Mouse (Mus musculus): Measurements from ENCODE around the gene Bnip3. TPM values are rescaled to one million over a fixed set of nuclear protein-coding genes. Genes with fewer than 3 reads are reported as not detected.
A peak's percentile ranks its signal among the peaks of the same experiment; 100 is the strongest.

Bnip3 gene
- polyA plus RNA-seq, 1 experiment, result not detected

DNA sequence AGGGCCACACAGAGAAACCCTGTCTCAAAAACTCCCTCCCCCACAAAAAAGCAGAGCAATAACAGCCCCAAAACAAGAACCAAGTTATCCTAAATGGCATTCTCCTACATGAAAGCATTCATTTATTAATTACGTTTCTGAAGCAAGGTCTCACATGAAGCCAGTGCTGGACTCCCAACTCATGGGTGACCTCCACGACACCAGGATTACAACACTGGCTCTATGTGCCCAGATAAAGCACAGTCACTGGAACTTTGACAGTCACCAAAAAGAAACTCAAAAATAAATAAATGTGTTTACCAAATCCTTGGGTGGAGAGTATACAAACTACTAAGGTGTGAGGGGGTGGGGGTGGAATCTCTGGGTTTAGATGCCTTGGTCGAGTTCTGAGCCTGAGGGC, 4.3 kb upstream of the Bnip3 start:
- WGBS, result 89% methylated on average over 3 of the region's 3 CpGs
- 0 out of 2 replicates have a peak, but pooled peaks cover 3% of the 10 kb centered on the region for H3K4me1 ChIP-seq (ENCODE audit: control insufficient read depth, insufficient read depth, low read length)
- no peak overlapping the region for H3K27ac ChIP-seq (ENCODE audit: insufficient read depth, low read depth, low read length)
- TF ChIP-seq POLR2A (IDR thresholded peaks at IDR 0.05; ENCODE audit: insufficient read depth, low read depth, low read length) (no peak), CTCF (IDR thresholded peaks at IDR 0.05; ENCODE audit: insufficient read depth, low read depth, low read length) (no peak)
- H3K4me3 ChIP-seq (ENCODE audit: insufficient read depth, low read depth, low read length), result no peak overlapping the region

DNA sequence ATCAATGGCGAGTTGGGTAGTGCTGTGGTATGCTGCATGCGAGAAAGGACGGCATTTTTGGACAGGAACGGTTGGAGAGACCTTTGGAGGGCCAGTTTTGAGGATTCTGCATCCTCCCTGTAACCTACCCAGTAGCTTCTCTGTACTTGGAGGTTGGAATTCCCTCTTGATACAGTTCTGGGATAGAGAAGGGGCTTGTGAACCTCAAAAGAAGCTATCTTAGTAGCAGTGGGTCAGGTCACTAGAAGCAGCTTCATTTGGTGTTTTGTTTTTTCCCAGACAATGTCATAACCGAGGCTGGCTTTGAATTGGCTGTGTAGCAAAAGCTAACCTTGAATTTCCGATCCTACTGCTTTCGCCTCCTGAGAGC, 859 bp upstream of the Bnip3 start:
- H3K27ac ChIP-seq (ENCODE audit: insufficient read depth, low read depth, low read length), result no peak overlapping the region
- TF ChIP-seq POLR2A (IDR thresholded peaks at IDR 0.05; ENCODE audit: insufficient read depth, low read depth, low read length), result no peak
- no peak for TF ChIP-seq CTCF (IDR thresholded peaks at IDR 0.05; ENCODE audit: insufficient read depth, low read depth, low read length)
- peak overlapping the region; percentile 95 for H3K4me3 ChIP-seq (ENCODE audit: insufficient read depth, low read depth, low read length)
- WGBS, result 27% methylated on average over 7 of the region's 7 CpGs
- peaks cover 14% of the 10 kb centered on the region for H3K4me1 ChIP-seq (ENCODE audit: control insufficient read depth, insufficient read depth, low read length)

DNA sequence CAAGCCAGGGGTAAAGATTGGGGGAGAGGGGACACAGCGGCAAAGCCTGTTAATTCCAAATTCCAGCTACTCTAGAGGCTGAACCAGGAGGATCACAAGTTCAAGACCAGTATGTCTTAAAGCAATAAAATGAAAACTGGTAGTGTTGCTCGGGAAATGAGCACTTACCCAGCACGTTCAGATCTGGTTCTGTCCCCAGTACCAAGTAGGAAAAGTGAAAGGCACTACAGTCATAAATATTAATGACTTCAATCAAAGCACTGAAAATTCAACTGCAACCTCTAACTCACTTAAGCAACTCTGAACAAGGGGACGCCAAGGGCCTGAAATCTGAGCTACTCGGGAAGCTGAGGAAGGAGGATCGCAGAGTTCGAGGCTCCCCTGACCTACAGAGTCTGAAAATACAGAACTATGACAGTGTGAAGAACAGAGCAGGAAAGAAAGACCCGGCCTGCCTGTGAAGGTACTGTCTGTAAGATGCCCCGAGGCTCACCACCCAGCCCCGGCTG, 497 bp downstream of the Bnip3 start:
- 13% methylated on average over 10 of the region's 10 CpGs for WGBS
- no peak for TF ChIP-seq POLR2A (IDR thresholded peaks at IDR 0.05; ENCODE audit: insufficient read depth, low read depth, low read length)
- TF ChIP-seq CTCF (IDR thresholded peaks at IDR 0.05; ENCODE audit: insufficient read depth, low read depth, low read length), result no peak
- peak overlapping the region; percentile 95 for H3K4me3 ChIP-seq (ENCODE audit: insufficient read depth, low read depth, low read length)
- peak overlapping the region; percentile 67; the same call in 1 of the 2 replicates for H3K27ac ChIP-seq (ENCODE audit: insufficient read depth, low read depth, low read length)
- peaks cover 14% of the 10 kb centered on the region for H3K4me1 ChIP-seq (ENCODE audit: control insufficient read depth, insufficient read depth, low read length)

DNA sequence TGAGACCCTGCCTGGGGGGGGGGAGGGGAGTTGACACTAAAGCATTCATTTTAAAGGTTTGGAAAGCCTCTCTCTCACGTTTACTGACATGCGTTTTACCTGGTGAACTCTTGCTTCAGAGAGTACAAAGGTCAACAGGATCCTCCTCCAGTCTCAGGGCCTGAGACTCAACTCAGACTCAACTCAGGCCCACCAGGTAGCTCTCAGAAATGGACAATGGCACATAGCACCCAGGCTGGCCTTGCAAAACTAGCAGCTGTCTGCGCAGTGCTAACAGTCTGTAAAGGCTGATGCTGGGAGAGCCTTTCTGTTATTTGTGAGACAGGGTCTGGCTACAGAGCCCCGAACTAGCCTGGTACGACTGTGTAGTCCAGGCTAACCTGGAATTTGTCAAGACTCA, 1.3 kb downstream of the Bnip3 start:
- H3K27ac ChIP-seq (ENCODE audit: insufficient read depth, low read depth, low read length), result no peak overlapping the region
- no peak overlapping the region for H3K4me3 ChIP-seq (ENCODE audit: insufficient read depth, low read depth, low read length)
- H3K4me1 ChIP-seq (ENCODE audit: control insufficient read depth, insufficient read depth, low read length), result peaks cover 14% of the 10 kb centered on the region
- TF ChIP-seq POLR2A (IDR thresholded peaks at IDR 0.05; ENCODE audit: insufficient read depth, low read depth, low read length) (no peak), CTCF (IDR thresholded peaks at IDR 0.05; ENCODE audit: insufficient read depth, low read depth, low read length) (no peak)
- WGBS, result 90% methylated on average over 5 of the region's 5 CpGs

DNA sequence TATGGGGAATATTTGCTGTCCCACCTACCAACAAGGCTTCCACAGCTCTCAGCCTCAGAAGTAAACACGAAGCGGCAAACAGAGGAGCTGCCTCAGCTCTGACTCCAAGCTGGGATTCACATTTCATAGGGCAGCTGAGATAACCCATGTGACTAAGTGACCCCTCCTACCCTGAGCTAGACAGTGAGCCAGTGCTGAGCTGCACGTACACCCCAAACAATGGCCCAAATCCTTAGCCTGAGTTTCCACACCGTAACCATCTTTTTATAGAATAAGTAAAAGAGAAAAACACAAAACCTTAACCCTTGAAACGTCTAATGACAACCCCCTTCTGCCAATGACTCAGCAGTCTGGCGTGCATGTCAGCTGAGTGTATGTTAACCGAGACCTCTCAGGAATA, 2.3 kb downstream of the Bnip3 start:
- Histone ChIP-seq H3K4me3 (ENCODE audit: insufficient read depth, low read depth, low read length) (no peak overlapping the region; the same call in 1 of the 2 replicates), H3K27ac (ENCODE audit: insufficient read depth, low read depth, low read length) (no peak overlapping the region), H3K4me1 (ENCODE audit: control insufficient read depth, insufficient read depth, low read length) (peaks cover 14% of the 10 kb centered on the region)
- WGBS, result 8% methylated on average over 7 of the region's 7 CpGs
- TF ChIP-seq POLR2A (IDR thresholded peaks at IDR 0.05; ENCODE audit: insufficient read depth, low read depth, low read length) (no peak), CTCF (IDR thresholded peaks at IDR 0.05; ENCODE audit: insufficient read depth, low read depth, low read length) (no peak)

- Histone ChIP-seq H3K27ac (ENCODE audit: insufficient read depth, low read depth, low read length) (no peak overlapping the region), H3K4me1 (ENCODE audit: control insufficient read depth, insufficient read depth, low read length) (peaks cover 14% of the 10 kb centered on the region), H3K4me3 (ENCODE audit: insufficient read depth, low read depth, low read length) (no peak overlapping the region)
- whole genome bisulfite sequencing, result 79% methylated on average over 1 of the region's 1 CpGs
- TF ChIP-seq POLR2A (IDR thresholded peaks at IDR 0.05; ENCODE audit: insufficient read depth, low read depth, low read length) (no peak), CTCF (IDR thresholded peaks at IDR 0.05; ENCODE audit: insufficient read depth, low read depth, low read length) (no peak)
Observed at GRCm38 (mm10) chr7:138906441-138906840, 2.9 kb downstream of the Bnip3 start.

GRCm38 (mm10) chr7:138903886-138904435, 5.4 kb downstream of the Bnip3 start:
- 84% methylated on average over 7 of the region's 7 CpGs for WGBS
- no peak overlapping the region for H3K27ac ChIP-seq (ENCODE audit: insufficient read depth, low read depth, low read length)
- no peak for TF ChIP-seq POLR2A (IDR thresholded peaks at IDR 0.05; ENCODE audit: insufficient read depth, low read depth, low read length)
- no peak for TF ChIP-seq CTCF (IDR thresholded peaks at IDR 0.05; ENCODE audit: insufficient read depth, low read depth, low read length)
- peaks cover 11% of the 10 kb centered on the region for H3K4me1 ChIP-seq (ENCODE audit: control insufficient read depth, insufficient read depth, low read length)
- H3K4me3 ChIP-seq (ENCODE audit: insufficient read depth, low read depth, low read length), result no peak overlapping the region

GRCm38 (mm10) chr7:138898743-138899142, 10.6 kb downstream of the Bnip3 start:
- H3K27ac ChIP-seq (ENCODE audit: insufficient read depth, low read depth, low read length), result no peak overlapping the region
- WGBS, result 82% methylated on average over 4 of the region's 4 CpGs
- H3K4me1 ChIP-seq (ENCODE audit: control insufficient read depth, insufficient read depth, low read length), result no peaks in the 10 kb centered on the region
- no peak overlapping the region for H3K4me3 ChIP-seq (ENCODE audit: insufficient read depth, low read depth, low read length)
- no peak for TF ChIP-seq POLR2A (IDR thresholded peaks at IDR 0.05; ENCODE audit: insufficient read depth, low read depth, low read length)
- no peak for TF ChIP-seq CTCF (IDR thresholded peaks at IDR 0.05; ENCODE audit: insufficient read depth, low read depth, low read length)

DNA sequence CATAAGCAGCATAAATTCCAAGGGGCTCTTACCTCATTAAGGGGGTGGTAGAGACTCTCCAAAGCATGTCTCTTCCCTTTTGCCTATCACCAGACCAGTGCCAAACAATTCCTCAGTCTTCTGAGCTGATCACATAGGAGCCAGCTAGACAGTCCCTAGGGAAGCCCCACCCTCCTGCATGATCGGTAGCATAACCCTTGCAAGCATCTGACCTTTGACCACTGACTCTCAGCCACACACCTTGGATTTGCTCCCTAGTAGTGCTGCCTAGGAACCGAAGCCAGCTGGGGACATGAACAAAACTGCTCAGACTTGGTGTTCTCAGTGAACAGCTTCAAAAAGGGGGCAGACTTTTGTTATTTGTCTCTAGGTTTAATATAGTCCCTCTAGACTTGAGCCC, 11.2 kb downstream of the Bnip3 start:
- WGBS, result 84% methylated on average over 2 of the region's 2 CpGs
- no peak for TF ChIP-seq CTCF (IDR thresholded peaks at IDR 0.05; ENCODE audit: insufficient read depth, low read depth, low read length)
- no peak for TF ChIP-seq POLR2A (IDR thresholded peaks at IDR 0.05; ENCODE audit: insufficient read depth, low read depth, low read length)
- H3K4me3 ChIP-seq (ENCODE audit: insufficient read depth, low read depth, low read length), result no peak overlapping the region
- H3K4me1 ChIP-seq (ENCODE audit: control insufficient read depth, insufficient read depth, low read length), result no peaks in the 10 kb centered on the region
- no peak overlapping the region for H3K27ac ChIP-seq (ENCODE audit: insufficient read depth, low read depth, low read length)

Data from olfactory bulb, adult 2 months (tissue).